Mouse (Mus musculus): ENCODE results near the gene Mecom. TPM values are rescaled to one million over a fixed set of nuclear protein-coding genes. Genes with fewer than 3 reads are reported as not detected.
A peak's percentile ranks its signal among the peaks of the same experiment; 100 is the strongest.

The Mecom gene
- total and polyA plus RNA-seq, 2 experiments from 2014 or later, result 1.9 to 3.9 TPM

GRCm38 (mm10) chr3:30466031-30466650 is 81.7 kb downstream of the Mecom start:
- TF ChIP-seq CTCF (IDR thresholded peaks at IDR 0.05; ENCODE audit: low read depth), result no peak
- no peak overlapping the region for H3K4me2 ChIP-seq (ENCODE audit: low read depth)
- no peak overlapping the region for H3K27ac ChIP-seq (ENCODE audit: low read depth, low read length)
- H3K4me1 ChIP-seq (ENCODE audit: insufficient read depth), result no peaks in the 10 kb centered on the region
- no peaks in the 10 kb centered on the region for H3K27me3 ChIP-seq (ENCODE audit: insufficient read depth, low read length)
- no peaks in the 10 kb centered on the region for H3K9me3 ChIP-seq (ENCODE audit: low read length)
- H3K4me3 ChIP-seq (ENCODE audit: low read depth, low read length), result no peak overlapping the region
- no peak overlapping the region for H3K9ac ChIP-seq
- no peaks in the 10 kb centered on the region for H3K36me3 ChIP-seq (ENCODE audit: insufficient read depth)
- DNase-seq (no peak), ATAC-seq (no peak)
- 71% methylated on average over 11 of the region's 11 CpGs for WGBS

DNA sequence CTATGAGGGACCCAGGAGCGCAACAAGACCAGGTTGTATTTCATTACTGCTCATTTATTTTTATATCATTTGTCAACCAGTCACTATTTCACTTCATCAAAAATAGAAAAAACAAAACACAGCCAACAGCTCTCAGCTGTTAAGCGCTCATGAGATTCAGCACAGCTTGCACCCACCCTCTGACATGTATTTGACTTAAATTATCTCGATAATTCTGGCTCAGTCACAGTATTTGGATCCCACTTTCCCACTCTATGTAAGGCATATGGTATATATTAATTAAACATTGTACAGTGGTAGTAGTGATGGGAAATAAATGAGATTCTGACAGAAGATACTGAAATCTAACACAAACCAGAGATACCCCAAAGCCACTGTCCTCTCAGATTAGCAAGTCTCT is 83.3 kb downstream of the Mecom start:
- DNase-seq, result peak; percentile 4
- H3K9me3 ChIP-seq (ENCODE audit: low read length), result no peaks in the 10 kb centered on the region

GRCm38 (mm10) chr3:30461831-30462230 is 86.0 kb downstream of the Mecom start:
- H3K36me3 ChIP-seq (ENCODE audit: insufficient read depth), result no peaks in the 10 kb centered on the region
- DNase-seq (no peak), ATAC-seq (no peak)
- H3K4me3 ChIP-seq (ENCODE audit: low read depth, low read length), result no peak overlapping the region
- WGBS, result 92% methylated on average over 2 of the region's 2 CpGs
- H3K4me1 ChIP-seq (ENCODE audit: insufficient read depth), result no peaks in the 10 kb centered on the region
- H3K9me3 ChIP-seq (ENCODE audit: low read length), result no peaks in the 10 kb centered on the region
- H3K4me2 ChIP-seq (ENCODE audit: low read depth), result no peak overlapping the region
- no peaks in the 10 kb centered on the region for H3K27me3 ChIP-seq (ENCODE audit: insufficient read depth, low read length)
- no peak overlapping the region for H3K27ac ChIP-seq (ENCODE audit: low read depth, low read length)
- no peak for TF ChIP-seq CTCF (IDR thresholded peaks at IDR 0.05; ENCODE audit: low read depth)
- no peak overlapping the region for H3K9ac ChIP-seq

More for the DNA sequence above, 83.3 kb downstream of the Mecom start:
- 68% methylated on average over 3 of the region's 3 CpGs for whole genome bisulfite sequencing
- H3K4me3 ChIP-seq (ENCODE audit: low read depth, low read length), result no peak overlapping the region
- ATAC-seq, result peak; percentile 61
- no peaks in the 10 kb centered on the region for H3K4me1 ChIP-seq (ENCODE audit: insufficient read depth)
- no peak for TF ChIP-seq CTCF (IDR thresholded peaks at IDR 0.05; ENCODE audit: low read depth)
- H3K27ac ChIP-seq (ENCODE audit: low read depth, low read length), result no peak overlapping the region
- H3K9ac ChIP-seq, result no peak overlapping the region
- H3K4me2 ChIP-seq (ENCODE audit: low read depth), result no peak overlapping the region
- H3K36me3 ChIP-seq (ENCODE audit: insufficient read depth), result no peaks in the 10 kb centered on the region
- H3K27me3 ChIP-seq (ENCODE audit: insufficient read depth, low read length), result no peaks in the 10 kb centered on the region

- Histone ChIP-seq H3K4me1 (ENCODE audit: insufficient read depth) (no peaks in the 10 kb centered on the region), H3K27ac (ENCODE audit: low read depth, low read length) (no peak overlapping the region), H3K9ac (no peak overlapping the region), H3K27me3 (ENCODE audit: insufficient read depth, low read length) (no peaks in the 10 kb centered on the region), H3K4me2 (ENCODE audit: low read depth) (no peak overlapping the region), H3K9me3 (ENCODE audit: low read length) (no peaks in the 10 kb centered on the region), H3K4me3 (ENCODE audit: low read depth, low read length) (no peak overlapping the region), H3K36me3 (ENCODE audit: insufficient read depth) (no peaks in the 10 kb centered on the region)
- DNase-seq (peak; percentile 66), ATAC-seq (peak; percentile 84)
- 49% methylated on average over 9 of the region's 9 CpGs for WGBS
- no peak for TF ChIP-seq CTCF (IDR thresholded peaks at IDR 0.05; ENCODE audit: low read depth)
Measured at GRCm38 (mm10) chr3:30460890-30461578, 86.8 kb downstream of the Mecom start.

DNA sequence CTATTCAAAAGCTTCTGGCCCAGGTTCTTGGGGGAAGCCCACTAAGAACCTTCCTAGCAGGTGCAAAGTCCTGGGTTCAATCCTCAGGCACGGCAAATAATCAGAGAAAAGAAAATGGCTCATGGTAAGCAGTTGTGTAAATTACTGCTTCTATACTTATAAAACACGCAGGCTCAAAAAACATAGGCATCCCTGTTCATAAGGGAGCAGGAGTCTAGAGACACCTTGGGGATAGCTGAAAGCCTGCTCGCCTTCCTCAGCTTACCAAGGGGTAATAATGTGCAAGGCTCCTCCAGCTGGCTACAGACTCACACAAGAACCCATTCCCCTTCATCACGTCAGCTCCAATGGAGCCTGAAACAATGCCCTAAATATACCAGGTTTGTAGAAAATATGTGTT is 88.2 kb downstream of the Mecom start:
- DNase-seq (no peak), ATAC-seq (no peak)
- Histone ChIP-seq H3K4me2 (ENCODE audit: low read depth) (no peak overlapping the region), H3K4me3 (ENCODE audit: low read depth, low read length) (no peak overlapping the region), H3K36me3 (ENCODE audit: insufficient read depth) (no peaks in the 10 kb centered on the region), H3K4me1 (ENCODE audit: insufficient read depth) (no peaks in the 10 kb centered on the region), H3K9me3 (ENCODE audit: low read length) (no peaks in the 10 kb centered on the region), H3K27me3 (ENCODE audit: insufficient read depth, low read length) (no peaks in the 10 kb centered on the region), H3K9ac (no peak overlapping the region), H3K27ac (ENCODE audit: low read depth, low read length) (no peak overlapping the region)
- 88% methylated on average over 4 of the region's 4 CpGs for WGBS
- TF ChIP-seq CTCF (IDR thresholded peaks at IDR 0.05; ENCODE audit: low read depth), result no peak

DNA sequence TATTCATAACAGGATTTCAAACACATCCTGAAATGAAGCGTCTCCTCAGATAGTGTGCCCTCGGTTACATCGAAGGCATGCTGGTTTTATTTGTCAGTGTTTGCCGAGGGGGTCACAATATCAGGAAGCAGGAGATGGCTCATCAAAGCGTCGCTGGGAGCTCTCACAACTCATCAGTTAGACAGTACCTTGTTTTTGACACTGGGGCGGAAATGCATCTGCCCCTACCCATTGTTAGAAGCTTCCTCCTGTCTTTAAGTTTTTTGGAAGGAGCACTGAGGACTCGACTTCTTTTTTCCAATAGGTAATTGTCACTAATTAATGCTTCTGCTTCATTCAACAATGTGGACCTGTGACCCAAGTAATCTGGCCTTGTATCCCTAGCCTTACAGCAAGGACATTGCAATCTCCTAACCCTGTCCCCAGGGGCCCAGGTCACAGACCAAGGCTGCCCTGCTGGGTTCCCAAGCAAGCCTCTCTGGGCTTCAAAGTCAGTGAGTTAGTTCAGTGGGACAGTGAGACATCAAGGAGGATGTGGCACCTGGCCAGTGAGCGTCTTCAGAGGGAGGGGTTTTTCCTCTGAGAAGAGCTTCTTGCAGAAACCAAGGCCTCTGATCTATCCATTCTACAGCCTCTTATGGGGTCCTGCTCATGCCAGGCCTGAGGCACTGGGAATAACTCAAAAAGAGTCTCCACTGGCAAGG is 89.7 kb downstream of the Mecom start:
- no peaks in the 10 kb centered on the region for H3K27me3 ChIP-seq (ENCODE audit: insufficient read depth, low read length)
- no peak overlapping the region for H3K9ac ChIP-seq
- WGBS, result 61% methylated on average over 9 of the region's 9 CpGs

GRCm38 (mm10) chr3:30455902-30456301 is 91.9 kb downstream of the Mecom start:
- Histone ChIP-seq H3K36me3 (ENCODE audit: insufficient read depth) (no peaks in the 10 kb centered on the region), H3K4me3 (ENCODE audit: low read depth, low read length) (no peak overlapping the region)
- whole genome bisulfite sequencing, result 83% methylated on average over 8 of the region's 8 CpGs

More for the DNA sequence above, 89.7 kb downstream of the Mecom start:
- Histone ChIP-seq H3K9me3 (ENCODE audit: low read length) (no peaks in the 10 kb centered on the region), H3K4me1 (ENCODE audit: insufficient read depth) (no peaks in the 10 kb centered on the region), H3K36me3 (ENCODE audit: insufficient read depth) (no peaks in the 10 kb centered on the region), H3K4me2 (ENCODE audit: low read depth) (no peak overlapping the region), H3K27ac (ENCODE audit: low read depth, low read length) (no peak overlapping the region), H3K4me3 (ENCODE audit: low read depth, low read length) (no peak overlapping the region)
- DNase-seq (no peak), ATAC-seq (no peak)
- no peak for TF ChIP-seq CTCF (IDR thresholded peaks at IDR 0.05; ENCODE audit: low read depth)

More at GRCm38 (mm10) chr3:30455902-30456301, 91.9 kb downstream of the Mecom start:
- DNase-seq, result no peak
- Histone ChIP-seq H3K27ac (ENCODE audit: low read depth, low read length) (no peak overlapping the region), H3K4me2 (ENCODE audit: low read depth) (no peak overlapping the region), H3K9ac (no peak overlapping the region), H3K4me1 (ENCODE audit: insufficient read depth) (no peaks in the 10 kb centered on the region), H3K27me3 (ENCODE audit: insufficient read depth, low read length) (no peaks in the 10 kb centered on the region), H3K9me3 (ENCODE audit: low read length) (no peaks in the 10 kb centered on the region)
- ATAC-seq, result no peak
- no peak for TF ChIP-seq CTCF (IDR thresholded peaks at IDR 0.05; ENCODE audit: low read depth)

All from forebrain, postnatal 0 days (tissue).